Mouse (Mus musculus) gastrocnemius, postnatal 14 days (tissue): ENCODE results near the gene Gm29644. TPM values are rescaled to one million over a fixed set of nuclear protein-coding genes. Genes with fewer than 3 reads are reported as not detected.
"Not testable (repeated sequence)": the region's sequence is repeated elsewhere in the genome, so short reads cannot be mapped to it uniquely, and the experiment has no call there.

Experiments used
- DNase-seq: peaks from one replicate; pipeline ENCODE4 v3.0.0; 2021; ENCODE audit warnings: mixed read lengths
- intact Hi-C: fragments of 180-260 bp; cut with DNase I; formaldehyde crosslinking; loops from one replicate; pipeline ENCODE4 v1.15.1; 2025; ENCODE audit warnings: low total_unique reads
- long read RNA-seq, 2 experiments: library from polyadenylated mRNA; stranded (forward); transcript quantifications; one replicate each; pipeline ENCODE4 v2.0.0; 2021
- total RNA-seq, 2 experiments: library from RNA; stranded (reverse); gene quantifications; 2 replicates each; pipeline ENCODE4 v1.2.3; 2021

Gm29644 gene
- not detected for total RNA-seq
- long read RNA-seq, experiment 1, result 0 reads
- long read RNA-seq, experiment 2, result 0 reads

DNA sequence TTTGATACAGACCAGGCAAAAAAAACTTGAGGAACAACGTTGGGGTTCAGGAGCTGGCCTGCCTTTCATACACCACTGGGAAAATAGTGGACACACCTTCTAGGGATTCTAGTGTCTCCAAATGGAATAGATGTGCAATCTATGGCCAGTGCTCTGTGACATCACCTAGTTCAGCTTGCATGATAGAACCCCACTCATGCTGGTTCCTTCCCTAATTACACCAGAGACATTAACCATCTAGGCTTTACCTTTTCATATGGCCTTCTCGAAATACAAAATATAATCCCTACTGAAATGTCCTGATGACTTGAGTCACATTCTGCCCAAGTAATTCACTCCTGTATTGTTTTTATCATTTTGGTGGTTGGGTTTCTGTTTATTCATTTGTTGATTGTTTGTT, at the start of gene Gm29644, which contains the start of gene Gm29423:
Gm29644 (minus strand) TSS at position 157 of the 400 bp plus-strand sequence.
Gm29423 (minus strand) TSS at position 101 of the 400 bp plus-strand sequence.
- intact Hi-C loops, result not testable (repeated sequence)

DNA sequence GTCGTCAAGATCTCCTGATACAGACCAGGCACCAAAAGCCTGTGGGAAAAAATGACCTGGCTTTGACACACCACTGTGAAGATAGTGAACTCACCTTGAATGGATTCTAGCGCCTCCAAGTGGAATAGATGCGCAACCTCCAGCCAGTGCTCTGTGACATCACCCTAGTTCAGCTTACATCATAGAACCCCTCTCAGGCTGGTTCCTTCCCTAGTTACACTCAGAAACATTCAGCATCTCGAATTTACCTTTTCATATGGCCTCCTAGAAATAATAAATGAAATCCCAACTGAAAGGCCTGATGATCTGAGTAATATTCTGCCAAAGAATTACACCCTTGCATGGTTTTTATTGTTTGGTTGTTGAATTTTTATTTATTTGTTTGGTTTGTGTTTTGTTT, 29.6 kb downstream of the Gm29644 start, which contains the start of gene Gm21118:
Gm21118 (minus strand) TSS at position 101 of the 400 bp plus-strand sequence.
- intact Hi-C loops, DNase-seq: not testable (repeated sequence)

More for the DNA sequence above, at the start of gene Gm29644, which contains the start of gene Gm29423:
- DNase-seq, result not testable (repeated sequence)

Other genes with a start within 250 kb of the Gm29644 start
- not detected for gene Gm21118, start 29.7 kb downstream of the Gm29644 start, total RNA-seq
- not detected for gene Gm29423, start 56 bp downstream of the Gm29644 start, total RNA-seq
- not detected for gene Gm20888, start 138.5 kb upstream of the Gm29644 start, total RNA-seq